Mouse (Mus musculus): ENCODE data around the gene Nfix. TPM values are rescaled to one million over a fixed set of nuclear protein-coding genes. Genes with fewer than 3 reads are reported as not detected.
A peak's percentile ranks its signal among the peaks of the same experiment; 100 is the strongest.

Nfix gene
- polyA plus RNA-seq, 1 experiment from 2014 or later: 36.6 TPM

- Histone ChIP-seq H3K9me3 (ENCODE audit: control insufficient read depth, low read length) (no peaks in the 10 kb centered on the region), H3K4me1 (replicated peaks; ENCODE audit: control insufficient read depth, insufficient read depth) (peaks cover 17% of the 10 kb centered on the region), H3K9ac (ENCODE audit: low read length) (no peak overlapping the region), H3K27me3 (ENCODE audit: control insufficient read depth, insufficient read depth, low read length) (no peaks in the 10 kb centered on the region), H3K4me3 (ENCODE audit: low read depth, low read length) (no peak overlapping the region), H3K36me3 (ENCODE audit: control insufficient read depth, insufficient read depth, low read length) (peaks cover 11% of the 10 kb centered on the region; the same call in 1 of the 2 replicates), H3K4me2 (replicated peaks; ENCODE audit: low read depth) (peak overlapping the region; percentile 55), H3K27ac (replicated peaks) (peak overlapping the region; percentile 88)
- peak; percentile 82 for DNase-seq (ENCODE audit: low spot score)
- TF ChIP-seq CTCF (IDR thresholded peaks at IDR 0.05; ENCODE audit: low read depth): no peak
- no peak for TF ChIP-seq EP300 (optimal IDR thresholded peaks at IDR 0.05)
- WGBS: 39% methylated on average over 12 of the region's 12 CpGs
- peak; percentile 58 for ATAC-seq (ENCODE audit: low FRiP score, low TSS enrichment)
These were observed 29.8 kb downstream of the Nfix start for GRCm38 (mm10) chr8:84770100-84770953.

GRCm38 (mm10) chr8:84769324-84769723, 30.8 kb downstream of the Nfix start:
- Histone ChIP-seq H3K27me3 (ENCODE audit: control insufficient read depth, insufficient read depth, low read length) (no peaks in the 10 kb centered on the region), H3K9ac (ENCODE audit: low read length) (no peak overlapping the region), H3K4me2 (replicated peaks; ENCODE audit: low read depth) (no peak overlapping the region), H3K27ac (replicated peaks) (no peak overlapping the region), H3K4me1 (replicated peaks; ENCODE audit: control insufficient read depth, insufficient read depth) (peaks cover 14% of the 10 kb centered on the region), H3K36me3 (ENCODE audit: control insufficient read depth, insufficient read depth, low read length) (peaks cover 11% of the 10 kb centered on the region; the same call in 1 of the 2 replicates), H3K9me3 (ENCODE audit: control insufficient read depth, low read length) (no peaks in the 10 kb centered on the region), H3K4me3 (ENCODE audit: low read depth, low read length) (no peak overlapping the region)
- DNase-seq (ENCODE audit: low spot score) (no peak), ATAC-seq (ENCODE audit: low FRiP score, low TSS enrichment) (no peak)
- 88% methylated on average over 8 of the region's 8 CpGs for WGBS
- TF ChIP-seq EP300 (optimal IDR thresholded peaks at IDR 0.05): no peak
- TF ChIP-seq CTCF (IDR thresholded peaks at IDR 0.05; ENCODE audit: low read depth): no peak

- H3K4me2 ChIP-seq (replicated peaks; ENCODE audit: low read depth): no peak overlapping the region
- H3K27me3 ChIP-seq (ENCODE audit: control insufficient read depth, insufficient read depth, low read length): no peaks in the 10 kb centered on the region
- H3K36me3 ChIP-seq (ENCODE audit: control insufficient read depth, insufficient read depth, low read length): peaks cover 11% of the 10 kb centered on the region; the same call in 1 of the 2 replicates
- no peak for DNase-seq (ENCODE audit: low spot score)
- H3K4me1 ChIP-seq (replicated peaks; ENCODE audit: control insufficient read depth, insufficient read depth): peaks cover 14% of the 10 kb centered on the region
- no peak overlapping the region for H3K4me3 ChIP-seq (ENCODE audit: low read depth, low read length)
- no peak overlapping the region for H3K27ac ChIP-seq (replicated peaks)
- no peaks in the 10 kb centered on the region for H3K9me3 ChIP-seq (ENCODE audit: control insufficient read depth, low read length)
- TF ChIP-seq CTCF (IDR thresholded peaks at IDR 0.05; ENCODE audit: low read depth) (no peak), EP300 (optimal IDR thresholded peaks at IDR 0.05) (no peak)
- ATAC-seq (ENCODE audit: low FRiP score, low TSS enrichment): no peak
- WGBS: 87% methylated on average over 14 of the region's 14 CpGs
- H3K9ac ChIP-seq (ENCODE audit: low read length): no peak overlapping the region
These were observed 31.6 kb downstream of the Nfix start for GRCm38 (mm10) chr8:84768343-84769095.

- H3K4me3 ChIP-seq (ENCODE audit: low read depth, low read length): no peak overlapping the region
- H3K9ac ChIP-seq (ENCODE audit: low read length): no peak overlapping the region
- no peak overlapping the region for H3K4me2 ChIP-seq (replicated peaks; ENCODE audit: low read depth)
- H3K4me1 ChIP-seq (replicated peaks; ENCODE audit: control insufficient read depth, insufficient read depth): peaks cover 14% of the 10 kb centered on the region
- 81% methylated on average over 10 of the region's 10 CpGs for WGBS
- TF ChIP-seq CTCF (IDR thresholded peaks at IDR 0.05; ENCODE audit: low read depth) (no peak), EP300 (optimal IDR thresholded peaks at IDR 0.05) (no peak)
- no peak overlapping the region for H3K27ac ChIP-seq (replicated peaks)
- H3K27me3 ChIP-seq (ENCODE audit: control insufficient read depth, insufficient read depth, low read length): no peaks in the 10 kb centered on the region
- H3K9me3 ChIP-seq (ENCODE audit: control insufficient read depth, low read length): no peaks in the 10 kb centered on the region
- ATAC-seq (ENCODE audit: low FRiP score, low TSS enrichment) (no peak), DNase-seq (ENCODE audit: low spot score) (no peak)
- H3K36me3 ChIP-seq (ENCODE audit: control insufficient read depth, insufficient read depth, low read length): peaks cover 13% of the 10 kb centered on the region; the same call in 1 of the 2 replicates
These were observed 32.9 kb downstream of the Nfix start for GRCm38 (mm10) chr8:84767221-84767620.

DNA sequence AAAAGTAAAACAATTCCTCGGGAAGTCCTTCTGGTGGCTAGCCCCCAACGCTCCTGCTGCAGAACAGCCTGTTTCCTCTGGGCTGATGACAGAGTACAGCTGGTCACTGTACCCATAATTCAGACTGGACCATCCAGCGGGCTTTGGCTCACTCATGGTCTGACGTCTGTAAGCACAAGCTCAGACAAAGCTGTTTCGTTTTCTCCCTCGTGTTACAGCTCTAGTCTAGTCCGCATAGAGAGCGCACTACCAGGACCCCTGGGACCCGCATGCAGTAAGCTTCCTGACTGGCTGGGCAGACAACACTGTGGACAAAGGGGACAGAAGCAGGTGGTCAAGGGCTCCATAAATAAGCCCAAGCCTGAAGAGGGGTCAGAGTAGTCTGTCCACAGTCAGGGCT, 33.7 kb downstream of the Nfix start:
- Histone ChIP-seq H3K4me1 (replicated peaks; ENCODE audit: control insufficient read depth, insufficient read depth) (peaks cover 8% of the 10 kb centered on the region), H3K4me3 (ENCODE audit: low read depth, low read length) (no peak overlapping the region), H3K27ac (replicated peaks) (peak overlapping the region; percentile 40), H3K36me3 (ENCODE audit: control insufficient read depth, insufficient read depth, low read length) (peaks cover 13% of the 10 kb centered on the region; the same call in 1 of the 2 replicates), H3K27me3 (ENCODE audit: control insufficient read depth, insufficient read depth, low read length) (no peaks in the 10 kb centered on the region), H3K9ac (ENCODE audit: low read length) (peak overlapping the region; percentile 31), H3K9me3 (ENCODE audit: control insufficient read depth, low read length) (no peaks in the 10 kb centered on the region), H3K4me2 (replicated peaks; ENCODE audit: low read depth) (no peak overlapping the region)
- no peak for ATAC-seq (ENCODE audit: low FRiP score, low TSS enrichment)
- no peak for DNase-seq (ENCODE audit: low spot score)
- WGBS: 42% methylated on average over 9 of the region's 9 CpGs
- TF ChIP-seq EP300 (optimal IDR thresholded peaks at IDR 0.05) (no peak), CTCF (IDR thresholded peaks at IDR 0.05; ENCODE audit: low read depth) (no peak)

Data from stomach, postnatal 0 days (tissue).